Mouse (Mus musculus) megakaryocyte, embryonic 14.5 days (primary cell): ENCODE data around the gene Gm4737. TPM values are rescaled to one million over a fixed set of nuclear protein-coding genes. Genes with fewer than 3 reads are reported as not detected.
"Not testable (repeated sequence)": the region's sequence is repeated elsewhere in the genome, so short reads cannot be mapped to it uniquely, and the experiment has no call there.

Source experiments
- H3K27me3 ChIP-seq: replicated peaks from 2 replicates; pipeline ENCODE3; 2012; ENCODE audit warnings: inconsistent platforms
- H3K36me3 ChIP-seq: replicated peaks from 2 replicates; pipeline ENCODE3; 2012; ENCODE audit warnings: low read length, inconsistent platforms, mixed read lengths
- H3K4me1 ChIP-seq: 2 replicates; pipeline ENCODE4 v1.6.1; 2012; ENCODE audit warnings: inconsistent platforms
- H3K4me3 ChIP-seq: replicated peaks from 2 replicates; pipeline ENCODE3; 2012; ENCODE audit warnings: moderate library complexity, mild to moderate bottlenecking, inconsistent platforms
- H3K9me3 ChIP-seq: 2 replicates; pipeline ENCODE4 v1.6.1; 2012; ENCODE audit warnings: inconsistent platforms
- FLI1 ChIP-seq: IDR thresholded peaks from 2 replicates; pipeline ENCODE4 v1.6.1; 2012; ENCODE audit warnings: low read length, inconsistent platforms, mixed read lengths
- GATA1 ChIP-seq: IDR thresholded peaks from 3 replicates; pipeline ENCODE4 v1.6.1; 2012; ENCODE audit warnings: mixed read lengths, low read length, inconsistent platforms, borderline replicate concordance
- polyA plus RNA-seq: library from polyadenylated mRNA; stranded (reverse); fragments of >175 nt; gene quantifications from 2 replicates; pipeline ENCODE4 v1.2.3, GENCODE M21; 2012; ENCODE audit warnings: low replicate concordance; ENCODE audit not compliant: insufficient read depth

The Gm4737 gene
- polyA plus RNA-seq, result 26.0 and 30.8 TPM in 2 replicates

- not testable (repeated sequence) for H3K4me1 ChIP-seq, H3K4me3 ChIP-seq, H3K27me3 ChIP-seq, H3K36me3 ChIP-seq, H3K9me3 ChIP-seq
Observed at GRCm38 (mm10) chr16:46154832-46155231, at the start of gene Gm4737. Gm4737 (minus strand) TSS chr16:46155077.

- Histone ChIP-seq H3K9me3 (no peaks in the 10 kb centered on the region), H3K36me3 (no peaks in the 10 kb centered on the region), H3K4me1 (no peaks in the 10 kb centered on the region), H3K4me3 (no peak overlapping the region), H3K27me3 (no peaks in the 10 kb centered on the region)
- TF ChIP-seq GATA1, result no peak
- TF ChIP-seq FLI1, result no peak
Observed at GRCm38 (mm10) chr16:46195792-46196191, 40.9 kb upstream of the Gm4737 start.

- H3K9me3 ChIP-seq, result no peaks in the 10 kb centered on the region
- no peak overlapping the region for H3K4me3 ChIP-seq
- H3K4me1 ChIP-seq, result no peaks in the 10 kb centered on the region
- TF ChIP-seq GATA1, result no peak
- no peak for TF ChIP-seq FLI1
- no peaks in the 10 kb centered on the region for H3K36me3 ChIP-seq
- no peaks in the 10 kb centered on the region for H3K27me3 ChIP-seq
Observed at GRCm38 (mm10) chr16:46183096-46183495, 28.2 kb upstream of the Gm4737 start.

GRCm38 (mm10) chr16:46178121-46178801 lies 23.4 kb upstream of the Gm4737 start:
- TF ChIP-seq GATA1, result no peak
- TF ChIP-seq FLI1, result no peak
- Histone ChIP-seq H3K9me3 (no peaks in the 10 kb centered on the region), H3K4me3 (no peak overlapping the region), H3K27me3 (no peaks in the 10 kb centered on the region), H3K36me3 (no peaks in the 10 kb centered on the region), H3K4me1 (no peaks in the 10 kb centered on the region)

GRCm38 (mm10) chr16:46173039-46173438 lies 18.2 kb upstream of the Gm4737 start:
- no peak for TF ChIP-seq FLI1
- TF ChIP-seq GATA1, result no peak
- no peaks in the 10 kb centered on the region for H3K4me1 ChIP-seq
- no peaks in the 10 kb centered on the region for H3K36me3 ChIP-seq
- no peaks in the 10 kb centered on the region for H3K27me3 ChIP-seq
- no peaks in the 10 kb centered on the region for H3K9me3 ChIP-seq
- no peak overlapping the region for H3K4me3 ChIP-seq

- H3K27me3 ChIP-seq, result no peaks in the 10 kb centered on the region
- no peaks in the 10 kb centered on the region for H3K36me3 ChIP-seq
Observed at GRCm38 (mm10) chr16:46166971-46167370, 12.1 kb upstream of the Gm4737 start.

GRCm38 (mm10) chr16:46165305-46165704 lies 10.4 kb upstream of the Gm4737 start:
- no peak for TF ChIP-seq FLI1
- TF ChIP-seq GATA1, result no peak
- 0 out of 2 replicates have a peak, but pooled peaks cover 4% of the 10 kb centered on the region for H3K9me3 ChIP-seq
- no peak overlapping the region for H3K4me3 ChIP-seq
- no peaks in the 10 kb centered on the region for H3K4me1 ChIP-seq
- no peaks in the 10 kb centered on the region for H3K27me3 ChIP-seq
- no peaks in the 10 kb centered on the region for H3K36me3 ChIP-seq

More at GRCm38 (mm10) chr16:46166971-46167370, 12.1 kb upstream of the Gm4737 start:
- TF ChIP-seq GATA1 (no peak), FLI1 (no peak)
- H3K9me3 ChIP-seq, result 0 out of 2 replicates have a peak, but pooled peaks cover 4% of the 10 kb centered on the region
- no peaks in the 10 kb centered on the region for H3K4me1 ChIP-seq
- no peak overlapping the region for H3K4me3 ChIP-seq

GRCm38 (mm10) chr16:46151141-46151540 lies 3.7 kb downstream of the Gm4737 start:
- H3K36me3 ChIP-seq, result no peaks in the 10 kb centered on the region
- no peaks in the 10 kb centered on the region for H3K27me3 ChIP-seq
- H3K9me3 ChIP-seq, result no peaks in the 10 kb centered on the region
- no peak overlapping the region for H3K4me3 ChIP-seq
- TF ChIP-seq GATA1 (no peak), FLI1 (no peak)
- H3K4me1 ChIP-seq, result no peaks in the 10 kb centered on the region

- Histone ChIP-seq H3K36me3 (no peaks in the 10 kb centered on the region), H3K9me3 (no peaks in the 10 kb centered on the region)
- TF ChIP-seq GATA1, result no peak
- TF ChIP-seq FLI1, result no peak
Observed at GRCm38 (mm10) chr16:46148661-46149341, 6.1 kb downstream of the Gm4737 start.

GRCm38 (mm10) chr16:46146962-46147361 lies 7.9 kb downstream of the Gm4737 start:
- no peak overlapping the region for H3K4me3 ChIP-seq
- no peaks in the 10 kb centered on the region for H3K4me1 ChIP-seq
- H3K9me3 ChIP-seq, result no peaks in the 10 kb centered on the region
- H3K36me3 ChIP-seq, result no peaks in the 10 kb centered on the region
- TF ChIP-seq FLI1, result no peak
- TF ChIP-seq GATA1, result no peak
- no peaks in the 10 kb centered on the region for H3K27me3 ChIP-seq

More at GRCm38 (mm10) chr16:46148661-46149341, 6.1 kb downstream of the Gm4737 start:
- H3K4me3 ChIP-seq, result no peak overlapping the region
- H3K27me3 ChIP-seq, result no peaks in the 10 kb centered on the region
- H3K4me1 ChIP-seq, result no peaks in the 10 kb centered on the region

GRCm38 (mm10) chr16:46122238-46122637 lies 32.6 kb downstream of the Gm4737 start:
- TF ChIP-seq FLI1, result no peak
- no peak for TF ChIP-seq GATA1
- Histone ChIP-seq H3K27me3 (no peaks in the 10 kb centered on the region), H3K9me3 (no peaks in the 10 kb centered on the region), H3K4me1 (peaks cover 49% of the 10 kb centered on the region), H3K4me3 (no peak overlapping the region), H3K36me3 (peaks cover 10% of the 10 kb centered on the region)
